Mouse (Mus musculus): Measurements from ENCODE around the gene Inha.

- TF ChIP-seq CTCF (IDR thresholded peaks at IDR 0.05; ENCODE audit: low read depth, low read length) (no peak), POLR2A (IDR thresholded peaks at IDR 0.05; ENCODE audit: extremely low read depth, insufficient read depth, low read length) (no peak)
Observed at GRCm38 (mm10) chr1:75509586-75509985, 2.7 kb downstream of the Inha start.

Measured in liver, adult 2 months (tissue).